Mouse (Mus musculus): ENCODE data around the gene Dhx15. TPM values are rescaled to one million over a fixed set of nuclear protein-coding genes. Genes with fewer than 3 reads are reported as not detected.
"Not testable (repeated sequence)": the region's sequence is repeated elsewhere in the genome, so short reads cannot be mapped to it uniquely, and the experiment has no call there.

Dhx15 gene
- polyA plus RNA-seq (2014; fragmentation: Nextera tagmentation; extraction: Ambion mirVana): 96.9 and 99.4 TPM in 2 replicates

GRCm38 (mm10) chr5:52190371-52191179 lies at the start of gene Dhx15:
TSS of gene Dhx15 (minus strand) at chr5:52190514.
- WGBS: under 1% methylated on average over 53 of the region's 53 CpGs
- no peaks in the 10 kb centered on the region for H3K9me3 ChIP-seq (ENCODE audit: control insufficient read depth, low read length)
- no peaks in the 10 kb centered on the region for H3K27me3 ChIP-seq (ENCODE audit: control insufficient read depth, insufficient read depth, low read length)
- no peaks in the 10 kb centered on the region for H3K36me3 ChIP-seq (ENCODE audit: control insufficient read depth, insufficient read depth, low read length)
- H3K4me1 ChIP-seq (ENCODE audit: control insufficient read depth, insufficient read depth, low read length): peaks cover 8% of the 10 kb centered on the region; the same call in 1 of the 2 replicates
- peak within 1 kb of the TSS; percentile 64 for H3K4me2 ChIP-seq (ENCODE audit: low read depth)
- ATAC-seq (ENCODE audit: insufficient read depth, low FRiP score, low TSS enrichment) (peak; percentile 93), DNase-seq (ENCODE audit: low spot score) (peak; percentile 96)
- peak within 1 kb of the TSS; percentile 98 for H3K4me3 ChIP-seq (ENCODE audit: low read depth, low read length)
- H3K27ac ChIP-seq (ENCODE audit: low read depth, low read length): peak within 1 kb of the TSS; percentile 84
- peak within 1 kb of the TSS; percentile 100 for H3K9ac ChIP-seq (ENCODE audit: low read length)

- WGBS: 89% methylated on average over 5 of the region's 5 CpGs
- ATAC-seq (ENCODE audit: insufficient read depth, low FRiP score, low TSS enrichment) (no peak), DNase-seq (ENCODE audit: low spot score) (no peak)
- H3K4me3 ChIP-seq (ENCODE audit: low read depth, low read length): no peak overlapping the region
- no peaks in the 10 kb centered on the region for H3K27me3 ChIP-seq (ENCODE audit: control insufficient read depth, insufficient read depth, low read length)
- no peaks in the 10 kb centered on the region for H3K36me3 ChIP-seq (ENCODE audit: control insufficient read depth, insufficient read depth, low read length)
- no peak overlapping the region for H3K27ac ChIP-seq (ENCODE audit: low read depth, low read length)
- no peaks in the 10 kb centered on the region for H3K9me3 ChIP-seq (ENCODE audit: control insufficient read depth, low read length)
- no peak overlapping the region for H3K9ac ChIP-seq (ENCODE audit: low read length)
- no peaks in the 10 kb centered on the region for H3K4me1 ChIP-seq (ENCODE audit: control insufficient read depth, insufficient read depth, low read length)
- no peak overlapping the region for H3K4me2 ChIP-seq (ENCODE audit: low read depth)
Observed at GRCm38 (mm10) chr5:52238877-52239276, 48.6 kb upstream of the Dhx15 start.

DNA sequence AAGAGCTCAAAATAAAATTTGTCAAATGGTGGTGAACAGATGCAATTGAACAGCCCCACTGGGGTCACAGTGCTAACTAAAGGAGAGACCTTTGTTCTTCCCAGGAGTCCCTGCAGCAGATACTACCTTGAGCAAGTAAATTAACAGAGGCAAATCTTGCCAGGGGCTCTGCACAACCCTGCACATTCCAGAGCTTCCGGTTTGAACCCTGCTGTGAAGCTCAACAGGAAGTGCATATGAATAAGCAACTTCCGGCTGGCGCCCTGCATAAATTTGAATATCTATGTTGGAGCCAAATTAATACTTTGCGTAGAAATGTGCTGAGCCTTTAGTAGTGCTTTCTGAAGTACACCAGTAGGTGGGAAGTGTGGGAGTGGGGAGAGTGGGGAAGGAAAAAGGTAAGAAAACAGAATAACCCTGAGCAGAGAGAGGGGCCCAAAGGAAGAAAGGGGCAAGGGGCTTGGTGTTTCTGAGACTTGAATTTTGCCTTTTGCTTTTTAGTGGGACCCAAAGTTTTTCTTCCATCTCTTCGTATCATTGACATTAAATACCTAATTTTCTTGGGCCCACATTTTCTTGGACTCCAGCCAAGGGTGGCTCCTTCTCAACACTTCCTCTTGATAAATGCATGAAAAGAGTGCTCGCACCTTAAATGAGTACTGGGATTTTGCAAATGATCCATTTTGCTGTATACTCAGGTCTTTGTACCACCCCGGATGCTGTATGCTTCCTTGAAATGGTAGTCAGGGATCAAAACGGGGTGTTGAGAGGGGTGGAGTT lies 47.8 kb upstream of the Dhx15 start:
- no peak overlapping the region for H3K9ac ChIP-seq (ENCODE audit: low read length)
- no peak overlapping the region for H3K4me2 ChIP-seq (ENCODE audit: low read depth)
- ATAC-seq (ENCODE audit: insufficient read depth, low FRiP score, low TSS enrichment): no peak
- H3K9me3 ChIP-seq (ENCODE audit: control insufficient read depth, low read length): no peaks in the 10 kb centered on the region
- WGBS: 79% methylated on average over 8 of the region's 8 CpGs
- H3K36me3 ChIP-seq (ENCODE audit: control insufficient read depth, insufficient read depth, low read length): no peaks in the 10 kb centered on the region
- no peak overlapping the region for H3K27ac ChIP-seq (ENCODE audit: low read depth, low read length)
- H3K4me3 ChIP-seq (ENCODE audit: low read depth, low read length): no peak overlapping the region
- DNase-seq (ENCODE audit: low spot score): no peak
- no peaks in the 10 kb centered on the region for H3K4me1 ChIP-seq (ENCODE audit: control insufficient read depth, insufficient read depth, low read length)
- H3K27me3 ChIP-seq (ENCODE audit: control insufficient read depth, insufficient read depth, low read length): no peaks in the 10 kb centered on the region

DNA sequence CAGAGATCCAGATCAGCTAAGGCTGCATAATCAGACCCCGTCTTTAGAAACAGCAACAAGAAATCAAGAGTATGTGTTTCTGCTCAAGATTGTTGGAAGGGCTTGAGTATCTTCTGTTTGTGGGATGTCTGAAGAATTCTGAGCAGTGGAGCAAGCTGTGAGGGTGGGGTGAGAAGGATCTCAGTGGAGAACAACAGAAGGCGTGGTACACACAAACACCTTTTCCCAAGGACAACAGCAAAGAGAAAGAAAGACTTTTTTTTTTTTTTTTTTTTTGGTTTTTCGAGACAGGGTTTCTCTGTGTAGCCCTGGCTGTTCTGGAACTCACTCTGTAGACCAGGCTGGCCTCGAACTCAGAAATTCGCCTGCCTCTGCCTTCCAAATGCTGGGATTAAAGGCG lies 46.3 kb upstream of the Dhx15 start:
- H3K9me3 ChIP-seq (ENCODE audit: control insufficient read depth, low read length); ATAC-seq (ENCODE audit: insufficient read depth, low FRiP score, low TSS enrichment); H3K9ac ChIP-seq (ENCODE audit: low read length); H3K27ac ChIP-seq (ENCODE audit: low read depth, low read length); H3K36me3 ChIP-seq (ENCODE audit: control insufficient read depth, insufficient read depth, low read length); H3K4me3 ChIP-seq (ENCODE audit: low read depth, low read length); H3K4me2 ChIP-seq (ENCODE audit: low read depth); H3K4me1 ChIP-seq (ENCODE audit: control insufficient read depth, insufficient read depth, low read length); H3K27me3 ChIP-seq (ENCODE audit: control insufficient read depth, insufficient read depth, low read length); DNase-seq (ENCODE audit: low spot score): not testable (repeated sequence)
- WGBS: 93% methylated on average over 6 of the region's 6 CpGs

DNA sequence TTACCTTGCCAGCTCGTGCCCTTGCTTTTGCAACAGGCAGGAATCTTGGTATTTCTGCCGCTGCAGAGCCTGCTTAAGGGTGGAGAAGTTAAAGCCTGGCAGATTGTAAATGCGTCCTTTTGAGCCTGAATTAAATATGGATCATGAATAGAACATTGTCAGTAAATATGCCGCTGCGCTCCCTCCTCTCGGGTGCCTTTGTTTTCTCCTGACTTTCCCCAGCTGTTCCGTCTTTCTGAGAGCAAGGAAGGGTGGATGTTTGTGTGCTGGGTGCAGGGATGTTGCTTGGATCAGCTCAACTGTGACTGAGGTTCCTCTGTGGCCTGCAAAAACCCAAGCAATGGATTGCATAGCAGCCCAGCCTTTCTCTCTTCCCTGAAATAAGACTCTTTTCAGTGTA lies 44.3 kb upstream of the Dhx15 start:
- ATAC-seq (ENCODE audit: insufficient read depth, low FRiP score, low TSS enrichment) (no peak), DNase-seq (ENCODE audit: low spot score) (no peak)
- H3K4me1 ChIP-seq (ENCODE audit: control insufficient read depth, insufficient read depth, low read length): no peaks in the 10 kb centered on the region
- WGBS: 60% methylated on average over 7 of the region's 7 CpGs
- no peak overlapping the region for H3K27ac ChIP-seq (ENCODE audit: low read depth, low read length)
- no peaks in the 10 kb centered on the region for H3K9me3 ChIP-seq (ENCODE audit: control insufficient read depth, low read length)
- H3K27me3 ChIP-seq (ENCODE audit: control insufficient read depth, insufficient read depth, low read length): no peaks in the 10 kb centered on the region
- no peak overlapping the region for H3K9ac ChIP-seq (ENCODE audit: low read length)
- H3K36me3 ChIP-seq (ENCODE audit: control insufficient read depth, insufficient read depth, low read length): no peaks in the 10 kb centered on the region
- H3K4me3 ChIP-seq (ENCODE audit: low read depth, low read length): no peak overlapping the region
- H3K4me2 ChIP-seq (ENCODE audit: low read depth): no peak overlapping the region

GRCm38 (mm10) chr5:52233891-52234290 lies 43.6 kb upstream of the Dhx15 start:
- ATAC-seq (ENCODE audit: insufficient read depth, low FRiP score, low TSS enrichment) (no peak), DNase-seq (ENCODE audit: low spot score) (no peak)
- Histone ChIP-seq H3K27ac (ENCODE audit: low read depth, low read length) (no peak overlapping the region), H3K36me3 (ENCODE audit: control insufficient read depth, insufficient read depth, low read length) (no peaks in the 10 kb centered on the region), H3K4me3 (ENCODE audit: low read depth, low read length) (no peak overlapping the region), H3K4me1 (ENCODE audit: control insufficient read depth, insufficient read depth, low read length) (no peaks in the 10 kb centered on the region), H3K27me3 (ENCODE audit: control insufficient read depth, insufficient read depth, low read length) (no peaks in the 10 kb centered on the region), H3K9ac (ENCODE audit: low read length) (no peak overlapping the region), H3K9me3 (ENCODE audit: control insufficient read depth, low read length) (no peaks in the 10 kb centered on the region), H3K4me2 (ENCODE audit: low read depth) (no peak overlapping the region)
- WGBS: 87% methylated on average over 2 of the region's 2 CpGs

DNA sequence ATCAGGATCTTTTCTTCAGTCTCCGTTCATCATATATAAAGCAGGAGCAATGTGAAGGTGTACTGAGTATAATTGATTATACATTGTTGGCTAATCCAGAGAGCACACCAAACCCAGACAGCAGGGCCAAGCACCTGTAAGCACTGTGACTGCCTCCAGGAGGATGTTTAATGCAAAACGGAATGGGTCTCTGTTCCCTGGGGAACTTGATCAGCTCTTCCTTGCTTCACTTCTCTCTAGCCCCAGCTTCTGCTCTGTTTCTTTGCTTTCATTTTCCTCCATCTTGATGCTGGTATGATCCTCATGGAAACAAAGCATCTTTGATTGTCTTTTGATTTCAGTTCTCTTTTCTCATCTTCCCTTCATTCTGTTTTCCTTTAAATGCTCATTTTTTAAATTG lies 42.3 kb upstream of the Dhx15 start:
- Histone ChIP-seq H3K27me3 (ENCODE audit: control insufficient read depth, insufficient read depth, low read length) (no peaks in the 10 kb centered on the region), H3K4me2 (ENCODE audit: low read depth) (no peak overlapping the region), H3K36me3 (ENCODE audit: control insufficient read depth, insufficient read depth, low read length) (no peaks in the 10 kb centered on the region), H3K4me1 (ENCODE audit: control insufficient read depth, insufficient read depth, low read length) (no peaks in the 10 kb centered on the region), H3K27ac (ENCODE audit: low read depth, low read length) (no peak overlapping the region), H3K4me3 (ENCODE audit: low read depth, low read length) (no peak overlapping the region), H3K9ac (ENCODE audit: low read length) (no peak overlapping the region), H3K9me3 (ENCODE audit: control insufficient read depth, low read length) (no peaks in the 10 kb centered on the region)
- ATAC-seq (ENCODE audit: insufficient read depth, low FRiP score, low TSS enrichment) (no peak), DNase-seq (ENCODE audit: low spot score) (no peak)
- WGBS: 70% methylated on average over 2 of the region's 2 CpGs

- Histone ChIP-seq H3K36me3 (ENCODE audit: control insufficient read depth, insufficient read depth, low read length) (no peaks in the 10 kb centered on the region), H3K9me3 (ENCODE audit: control insufficient read depth, low read length) (no peaks in the 10 kb centered on the region), H3K27me3 (ENCODE audit: control insufficient read depth, insufficient read depth, low read length) (no peaks in the 10 kb centered on the region), H3K9ac (ENCODE audit: low read length) (no peak overlapping the region), H3K4me2 (ENCODE audit: low read depth) (no peak overlapping the region), H3K4me1 (ENCODE audit: control insufficient read depth, insufficient read depth, low read length) (no peaks in the 10 kb centered on the region), H3K4me3 (ENCODE audit: low read depth, low read length) (no peak overlapping the region), H3K27ac (ENCODE audit: low read depth, low read length) (no peak overlapping the region)
- WGBS: 90% methylated on average over 1 of the region's 2 CpGs
- no peak for ATAC-seq (ENCODE audit: insufficient read depth, low FRiP score, low TSS enrichment)
- DNase-seq (ENCODE audit: low spot score): no peak
Observed at GRCm38 (mm10) chr5:52232199-52232598, 41.9 kb upstream of the Dhx15 start.
